Mouse (Mus musculus) lung, embryonic 16.5 days (tissue): ENCODE results near the gene Fosl2. TPM values are rescaled to one million over a fixed set of nuclear protein-coding genes. Genes with fewer than 3 reads are reported as not detected.

ENCODE experiments used
- polyA plus RNA-seq: library from polyadenylated mRNA; unstranded; fragments of >200 nt; fragmentation: Nextera tagmentation; extraction: Ambion mirVana; gene quantifications from 2 replicates; pipeline ENCODE4 v1.2.1, GENCODE M21; 2015

Gene Fosl2
- polyA plus RNA-seq, 1 experiment from 2014 or later, result 3.4 TPM

Other genes starting within 250 kb of the Fosl2 start
- gene Plb1, start 96.9 kb downstream of the Fosl2 start, polyA plus RNA-seq, result 18.1 and 24.0 TPM in 2 replicates